In genomic region chr13:46530546-46530945, GRCm38 (mm10) we compare ENCODE assay signal across 10 mouse cellular contexts. TPM values are rescaled to one million over a fixed set of nuclear protein-coding genes. Genes with fewer than 3 reads are reported as not detected.
"Had no signal": no experiment of that assay in that cellular context is flagged by ENCODE, and none has a peak within 500 bp of the region (broad histone marks: within the 10 kb centered on the region; RNA-seq: fewer than 3 reads in every experiment).

No protein-coding gene starts in this region.

- H3K36me3 ChIP-seq: limb, embryonic 13.5 days; midbrain, embryonic 12.5 days had no signal

- H3K4me2 ChIP-seq: limb, embryonic 13.5 days; midbrain, embryonic 12.5 days had no signal

- H3K9ac ChIP-seq: limb, embryonic 13.5 days; liver, embryonic 14.5 days; midbrain, embryonic 12.5 days had no signal

- H3K27me3 ChIP-seq: limb, embryonic 13.5 days had no signal

- H3K27ac ChIP-seq: limb, embryonic 13.5 days; liver, embryonic 14.5 days; midbrain, embryonic 12.5 days had no signal

- H3K9me3 ChIP-seq: limb, embryonic 13.5 days; midbrain, embryonic 12.5 days had no signal

- H3K4me3 ChIP-seq: limb, embryonic 13.5 days; midbrain, embryonic 12.5 days had no signal

- DNase-seq: kidney, postnatal 10 days; kidney, postnatal 4 days; left cerebral cortex, postnatal 4 days; lung, adult 18-20 months; right cerebral cortex, postnatal 14 days; thymus, postnatal 4 days had no signal

RNA-seq across cellular contexts. Expression of gene Cap2, which starts 28.9 kb away (rescaled TPM):
- polyA plus RNA-seq: liver, adult 2 months had no signal
